Mouse (Mus musculus): ENCODE results near the gene Ccl6. TPM values are rescaled to one million over a fixed set of nuclear protein-coding genes. Genes with fewer than 3 reads are reported as not detected.

The Ccl6 gene
- polyA plus RNA-seq, 1 experiment, result 0.14 TPM

DNA sequence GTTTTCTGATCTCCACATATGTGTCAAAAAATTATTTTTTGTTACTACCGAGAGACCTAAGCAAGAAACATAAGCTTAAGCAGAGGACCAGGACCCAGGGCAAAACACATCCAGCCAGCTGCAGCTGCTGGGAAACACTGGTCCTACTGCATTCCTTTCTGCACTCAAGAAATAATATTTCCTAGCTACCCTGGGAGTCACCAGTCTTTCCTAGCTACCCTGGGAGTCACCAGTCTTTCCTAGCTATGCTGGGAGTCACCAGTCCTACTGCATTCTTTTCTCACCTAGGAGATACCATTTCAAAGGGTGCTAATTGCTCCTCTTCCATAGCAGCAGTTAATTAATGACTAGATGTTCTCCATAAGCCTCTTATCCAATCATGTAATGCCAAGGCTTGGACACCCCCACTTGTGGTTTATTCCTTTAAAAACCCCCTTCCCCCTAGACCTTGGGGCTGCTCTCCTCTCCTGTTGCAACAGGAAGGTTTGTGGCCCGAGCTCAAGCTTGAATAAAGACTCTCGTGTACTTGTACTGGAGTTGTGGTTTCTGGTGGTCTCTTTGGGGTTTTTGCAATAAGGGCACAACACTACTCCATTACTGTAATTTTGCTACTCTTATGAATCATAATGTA lies 5.4 kb upstream of the Ccl6 start:
- H3K27ac ChIP-seq (ENCODE audit: control insufficient read depth, insufficient read depth, low read depth, low read length), result no peak overlapping the region
- no peaks in the 10 kb centered on the region for H3K27me3 ChIP-seq (ENCODE audit: control insufficient read depth, insufficient read depth, low read length)
- TF ChIP-seq CTCF (IDR thresholded peaks at IDR 0.05; ENCODE audit: control insufficient read depth, insufficient read depth, insufficient replicate concordance, low read depth, low read length) (no peak), POLR2A (IDR thresholded peaks at IDR 0.05; ENCODE audit: control insufficient read depth, low read depth, low read length) (no peak)
- no peaks in the 10 kb centered on the region for H3K4me1 ChIP-seq (ENCODE audit: control insufficient read depth, insufficient read depth, low read length)
- H3K4me3 ChIP-seq (ENCODE audit: control insufficient read depth, low read depth, low read length), result no peak overlapping the region
- no peaks in the 10 kb centered on the region for H3K36me3 ChIP-seq (ENCODE audit: control insufficient read depth, insufficient read depth, low read length)

- no peaks in the 10 kb centered on the region for H3K36me3 ChIP-seq (ENCODE audit: control insufficient read depth, insufficient read depth, low read length)
- H3K27me3 ChIP-seq (ENCODE audit: control insufficient read depth, insufficient read depth, low read length), result no peaks in the 10 kb centered on the region
- TF ChIP-seq CTCF (IDR thresholded peaks at IDR 0.05; ENCODE audit: control insufficient read depth, insufficient read depth, insufficient replicate concordance, low read depth, low read length) (no peak), POLR2A (IDR thresholded peaks at IDR 0.05; ENCODE audit: control insufficient read depth, low read depth, low read length) (no peak)
- H3K27ac ChIP-seq (ENCODE audit: control insufficient read depth, insufficient read depth, low read depth, low read length), result no peak overlapping the region
- no peaks in the 10 kb centered on the region for H3K4me1 ChIP-seq (ENCODE audit: control insufficient read depth, insufficient read depth, low read length)
- no peak overlapping the region for H3K4me3 ChIP-seq (ENCODE audit: control insufficient read depth, low read depth, low read length)
Measured at GRCm38 (mm10) chr11:83597796-83598195, 4.9 kb upstream of the Ccl6 start.

GRCm38 (mm10) chr11:83595669-83596455 lies 3.0 kb upstream of the Ccl6 start:
- no peak for TF ChIP-seq CTCF (IDR thresholded peaks at IDR 0.05; ENCODE audit: control insufficient read depth, insufficient read depth, insufficient replicate concordance, low read depth, low read length)
- no peak for TF ChIP-seq POLR2A (IDR thresholded peaks at IDR 0.05; ENCODE audit: control insufficient read depth, low read depth, low read length)
- H3K27me3 ChIP-seq (ENCODE audit: control insufficient read depth, insufficient read depth, low read length), result no peaks in the 10 kb centered on the region
- no peak overlapping the region for H3K4me3 ChIP-seq (ENCODE audit: control insufficient read depth, low read depth, low read length)
- no peak overlapping the region for H3K27ac ChIP-seq (ENCODE audit: control insufficient read depth, insufficient read depth, low read depth, low read length)
- no peaks in the 10 kb centered on the region for H3K36me3 ChIP-seq (ENCODE audit: control insufficient read depth, insufficient read depth, low read length)
- H3K4me1 ChIP-seq (ENCODE audit: control insufficient read depth, insufficient read depth, low read length), result no peaks in the 10 kb centered on the region

- Histone ChIP-seq H3K27me3 (ENCODE audit: control insufficient read depth, insufficient read depth, low read length) (no peaks in the 10 kb centered on the region), H3K4me3 (ENCODE audit: control insufficient read depth, low read depth, low read length) (no peak overlapping the region), H3K36me3 (ENCODE audit: control insufficient read depth, insufficient read depth, low read length) (no peaks in the 10 kb centered on the region), H3K4me1 (ENCODE audit: control insufficient read depth, insufficient read depth, low read length) (no peaks in the 10 kb centered on the region), H3K27ac (ENCODE audit: control insufficient read depth, insufficient read depth, low read depth, low read length) (no peak overlapping the region)
- no peak for TF ChIP-seq CTCF (IDR thresholded peaks at IDR 0.05; ENCODE audit: control insufficient read depth, insufficient read depth, insufficient replicate concordance, low read depth, low read length)
Measured at GRCm38 (mm10) chr11:83593453-83593852, 566 bp upstream of the Ccl6 start.

DNA sequence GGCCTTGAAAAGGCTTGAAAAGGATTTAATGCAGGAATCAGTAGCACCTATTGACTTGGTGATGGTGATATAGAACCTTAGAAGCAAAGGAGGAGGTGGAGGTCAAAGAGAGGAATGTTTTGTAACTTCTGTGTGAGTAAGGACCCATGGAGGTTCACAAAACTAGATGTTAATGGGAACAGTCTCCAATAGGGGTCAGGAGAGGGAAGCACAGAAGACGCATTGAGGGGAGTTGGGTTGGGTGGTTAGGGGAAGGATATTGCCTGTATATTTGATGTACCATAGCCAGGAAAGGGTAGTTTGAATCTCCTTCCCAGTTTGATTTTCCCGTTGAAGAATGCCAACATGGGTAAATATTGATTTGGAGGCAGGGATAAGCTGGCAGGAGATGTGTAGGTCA lies 8.7 kb downstream of the Ccl6 start:
- H3K4me3 ChIP-seq (ENCODE audit: control insufficient read depth, low read depth, low read length), result no peak overlapping the region
- H3K27me3 ChIP-seq (ENCODE audit: control insufficient read depth, insufficient read depth, low read length), result no peaks in the 10 kb centered on the region
- no peak overlapping the region for H3K27ac ChIP-seq (ENCODE audit: control insufficient read depth, insufficient read depth, low read depth, low read length)
- H3K4me1 ChIP-seq (ENCODE audit: control insufficient read depth, insufficient read depth, low read length), result no peaks in the 10 kb centered on the region
- TF ChIP-seq POLR2A (IDR thresholded peaks at IDR 0.05; ENCODE audit: control insufficient read depth, low read depth, low read length), result no peak
- no peak for TF ChIP-seq CTCF (IDR thresholded peaks at IDR 0.05; ENCODE audit: control insufficient read depth, insufficient read depth, insufficient replicate concordance, low read depth, low read length)
- H3K36me3 ChIP-seq (ENCODE audit: control insufficient read depth, insufficient read depth, low read length), result no peaks in the 10 kb centered on the region

GRCm38 (mm10) chr11:83583450-83583754 lies 9.5 kb downstream of the Ccl6 start:
- Histone ChIP-seq H3K27me3 (ENCODE audit: control insufficient read depth, insufficient read depth, low read length) (no peaks in the 10 kb centered on the region), H3K4me3 (ENCODE audit: control insufficient read depth, low read depth, low read length) (no peak overlapping the region), H3K36me3 (ENCODE audit: control insufficient read depth, insufficient read depth, low read length) (no peaks in the 10 kb centered on the region), H3K27ac (ENCODE audit: control insufficient read depth, insufficient read depth, low read depth, low read length) (no peak overlapping the region), H3K4me1 (ENCODE audit: control insufficient read depth, insufficient read depth, low read length) (no peaks in the 10 kb centered on the region)
- TF ChIP-seq POLR2A (IDR thresholded peaks at IDR 0.05; ENCODE audit: control insufficient read depth, low read depth, low read length), result no peak

DNA sequence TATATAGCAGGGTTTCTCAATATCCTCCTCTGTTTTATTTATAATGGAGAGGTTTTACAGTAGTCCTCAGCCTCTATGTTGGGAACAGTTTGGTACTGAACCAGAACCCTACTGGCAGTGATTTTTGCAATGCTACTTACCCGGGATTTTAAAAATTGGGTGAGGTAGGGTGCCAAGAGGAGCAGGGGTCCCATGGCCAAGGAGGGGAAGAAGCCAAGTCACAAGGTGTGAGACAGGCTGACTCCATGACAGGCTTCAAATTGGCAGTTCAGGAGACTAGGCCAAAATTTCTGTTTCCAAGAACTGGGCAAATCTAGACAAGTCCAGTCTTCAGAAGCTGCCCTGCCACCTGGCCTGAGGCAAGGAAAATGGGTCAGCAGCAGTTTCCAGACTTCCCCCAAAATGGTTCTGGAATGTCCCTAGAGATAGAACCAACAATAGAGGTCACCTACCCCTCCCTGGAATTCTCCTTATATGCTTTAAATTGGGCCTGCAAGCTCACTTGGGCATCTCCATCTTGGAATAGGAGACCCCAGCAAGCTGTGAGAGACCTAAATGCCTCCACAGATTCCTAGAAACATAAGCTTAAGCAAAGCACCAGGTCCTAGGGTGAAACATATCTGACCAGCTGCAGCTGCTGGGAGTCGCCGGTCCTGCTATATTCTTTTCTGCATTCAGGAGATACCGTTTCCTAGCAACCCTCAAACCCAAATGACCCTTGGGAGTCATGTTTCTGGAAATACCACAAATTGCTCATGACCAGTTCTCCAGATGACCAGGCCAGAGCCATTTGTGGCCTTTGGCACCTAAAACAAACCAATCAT lies 10.0 kb downstream of the Ccl6 start:
- TF ChIP-seq CTCF (IDR thresholded peaks at IDR 0.05; ENCODE audit: control insufficient read depth, insufficient read depth, insufficient replicate concordance, low read depth, low read length) (no peak), POLR2A (IDR thresholded peaks at IDR 0.05; ENCODE audit: control insufficient read depth, low read depth, low read length) (no peak)
- Histone ChIP-seq H3K4me3 (ENCODE audit: control insufficient read depth, low read depth, low read length) (no peak overlapping the region), H3K27me3 (ENCODE audit: control insufficient read depth, insufficient read depth, low read length) (no peaks in the 10 kb centered on the region), H3K4me1 (ENCODE audit: control insufficient read depth, insufficient read depth, low read length) (no peaks in the 10 kb centered on the region), H3K36me3 (ENCODE audit: control insufficient read depth, insufficient read depth, low read length) (no peaks in the 10 kb centered on the region), H3K27ac (ENCODE audit: control insufficient read depth, insufficient read depth, low read depth, low read length) (no peak overlapping the region)

Data from testis, adult 2 months (tissue).